In the genomic region with DNA sequence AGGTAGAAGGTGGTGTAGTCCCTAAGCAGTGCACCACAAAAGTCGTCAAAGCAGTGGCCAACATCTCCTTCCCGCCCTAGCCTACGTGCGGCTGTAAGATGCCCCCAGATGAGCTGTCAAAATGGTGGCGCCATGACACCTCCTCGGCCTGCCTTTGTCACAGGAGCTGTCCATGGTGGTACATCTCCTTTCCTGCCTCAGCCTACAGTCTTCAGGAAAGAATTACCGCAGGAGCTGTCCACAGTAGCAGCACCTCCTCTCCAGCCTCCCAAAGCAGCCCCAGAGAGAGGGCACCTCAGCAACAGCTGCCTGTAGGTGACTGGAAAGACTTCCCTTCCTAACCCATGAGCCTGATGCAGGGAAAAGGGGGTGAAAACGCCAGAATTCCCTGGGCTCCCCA, we compare ENCODE assay signal across 18 mouse cellular contexts. TPM values are rescaled to one million over a fixed set of nuclear protein-coding genes. Genes with fewer than 3 reads are reported as not detected.
A peak's percentile ranks its signal among the peaks of the same experiment; 100 is the strongest.
DNase-seq lines count a peak whose midpoint lies in the region; ATAC-seq and TF ChIP-seq lines count a peak whose summit lies in the region.
"Had no signal": no experiment of that assay in that cellular context is flagged by ENCODE, and none has a peak within 500 bp of the region (broad histone marks: within the 10 kb centered on the region; RNA-seq: fewer than 3 reads in every experiment).

No protein-coding gene starts in this region.

- H3K4me1 ChIP-seq in heart, postnatal 0 days (ENCODE audit: control insufficient read depth, insufficient read depth) = no peaks in the 10 kb centered on the region
- peaks cover 0 to 2% of the 10 kb centered on the region in 2 experiments; a peak in 3 of 4 replicates for H3K4me1 ChIP-seq in MEL (ENCODE audit: control insufficient read depth in 1 of 2, insufficient read depth in 2 of 2, low read length in 2 of 2)

- 40% methylated on average over 8 of the region's 8 CpGs for WGBS in heart, postnatal 0 days

- no peak for TF ChIP-seq CTCF in heart, postnatal 0 days (IDR thresholded peaks at IDR 0.05; ENCODE audit: low read depth)
- TF ChIP-seq CTCF in MEL (IDR thresholded peaks at IDR 0.05 in 2 of 3, conservative IDR thresholded peaks at IDR 0.05 in 1 of 3; ENCODE audit: control insufficient read depth in 1 of 3, insufficient read depth in 1 of 3, low read depth in 2 of 3, low read length in 3 of 3, poor library complexity in 1 of 3, severe bottlenecking in 1 of 3) = no peak

- no peaks in the 10 kb centered on the region for H3K27me3 ChIP-seq in heart, postnatal 0 days (ENCODE audit: control insufficient read depth, insufficient read depth, low read length)
- peaks cover 0 to 5% of the 10 kb centered on the region in 2 experiments; a peak in 3 of 4 replicates for H3K27me3 ChIP-seq in MEL (ENCODE audit: control insufficient read depth in 1 of 2, insufficient read depth in 2 of 2, low read length in 2 of 2)
- H3K27me3 ChIP-seq: limb, embryonic 15.5 days; neural tube, embryonic 15.5 days had no signal

- no peak for TF ChIP-seq POLR2A in MEL (IDR thresholded peaks at IDR 0.05; ENCODE audit: control insufficient read depth in 1 of 2, insufficient read depth in 1 of 2, low read depth in 1 of 2, low read length in 2 of 2, poor library complexity in 1 of 2)

- no peaks in the 10 kb centered on the region for H3K9me3 ChIP-seq in heart, postnatal 0 days (replicated peaks; ENCODE audit: control insufficient read depth, low read length)
- H3K9me3 ChIP-seq in MEL (replicated peaks; ENCODE audit: insufficient read depth, low read length) = no peaks in the 10 kb centered on the region
- H3K9me3 ChIP-seq: forebrain, embryonic 10.5 days; limb, embryonic 15.5 days; neural tube, embryonic 15.5 days had no signal

- H3K27ac ChIP-seq in heart, postnatal 0 days (ENCODE audit: low read depth) = no peak overlapping the region
- no peak overlapping the region for H3K27ac ChIP-seq in MEL (ENCODE audit: control insufficient read depth, low read depth, low read length)
- H3K27ac ChIP-seq: forebrain, embryonic 10.5 days; limb, embryonic 15.5 days; neural tube, embryonic 15.5 days had no signal

- DNase-seq in heart, postnatal 0 days (ENCODE audit: low spot score) = no peak
- DNase-seq in heart, postnatal 25 days (ENCODE audit: low spot score) = no peak
- DNase-seq in 416B (ENCODE audit: low read depth) = peak; percentile 64
- peak; percentile 89 for DNase-seq in MEL (ENCODE audit: low read depth, low spot score)
- peak; percentile 46 for DNase-seq in induced T-regulatory cell, adult 2 months (ENCODE audit: low read depth)
- DNase-seq in left cerebral cortex, adult 9 months (ENCODE audit: low spot score in 2 of 2) = no peak
- DNase-seq in right cerebral cortex, postnatal 10 days (ENCODE audit: low spot score in 2 of 2) = no peak
- no peak for DNase-seq in right cerebral cortex, postnatal 25 days
- DNase-seq: heart, adult 18-20 months; heart, postnatal 14 days; thymus, postnatal 36 days had no signal

- TF ChIP-seq RAD21 in MEL (IDR thresholded peaks at IDR 0.05; ENCODE audit: low read depth, low read length) = no peak

- no peak overlapping the region for H3K9ac ChIP-seq in heart, postnatal 0 days (replicated peaks; ENCODE audit: low read depth, low read length)
- no peak overlapping the region for H3K9ac ChIP-seq in MEL (ENCODE audit: control insufficient read depth, low read depth, low read length, poor library complexity, severe bottlenecking)
- H3K9ac ChIP-seq: limb, embryonic 15.5 days; neural tube, embryonic 15.5 days had no signal

- intact Hi-C loops in heart, postnatal 25 days (cut with DNase I) = loop anchor here (10.0 kb wide), 1 partner anchor 223 kb away; no protein-coding TSS in a partner anchor

- H3K4me2 ChIP-seq in heart, postnatal 0 days (ENCODE audit: low read depth, low read length) = no peak overlapping the region
- H3K4me2 ChIP-seq: limb, embryonic 15.5 days; neural tube, embryonic 15.5 days had no signal

- no peak overlapping the region for H3K4me3 ChIP-seq in heart, postnatal 0 days (ENCODE audit: low read depth, low read length)
- no peak overlapping the region for H3K4me3 ChIP-seq in MEL (ENCODE audit: control insufficient read depth in 1 of 2, insufficient read depth in 1 of 2, low read depth in 2 of 2, low read length in 2 of 2)
- H3K4me3 ChIP-seq: forebrain, embryonic 10.5 days; limb, embryonic 15.5 days; neural tube, embryonic 15.5 days had no signal

- no peaks in the 10 kb centered on the region for H3K79me2 ChIP-seq in MEL (ENCODE audit: control insufficient read depth, insufficient read depth, low read length, poor library complexity)

- H3K36me3 ChIP-seq in heart, postnatal 0 days (replicated peaks; ENCODE audit: control insufficient read depth, insufficient read depth, low read length) = peaks cover 5% of the 10 kb centered on the region; the same call in 1 of the 2 replicates
- H3K36me3 ChIP-seq in MEL (ENCODE audit: control insufficient read depth in 1 of 2, insufficient read depth in 2 of 2, low read length in 2 of 2) = no peaks in the 10 kb centered on the region
- H3K36me3 ChIP-seq: neural tube, embryonic 15.5 days had no signal

- ATAC-seq in heart, postnatal 0 days (ENCODE audit: insufficient read depth, low read depth) = peak; percentile 8; the same call in 1 of the 2 replicates
- ATAC-seq: inflammation-experienced regulatory T-cells, adult 6 months had no signal

- no peak for TF ChIP-seq EP300 in heart, postnatal 0 days (IDR thresholded peaks at IDR 0.05; ENCODE audit: low read depth)
- TF ChIP-seq EP300 in MEL (IDR thresholded peaks at IDR 0.05; ENCODE audit: low read depth in 1 of 2, low read length in 2 of 2) = no peak

TF ChIP-seq in MEL, 35 proteins besides CTCF, POLR2A, EP300 and RAD21:
- TF ChIP-seq MAFK (IDR thresholded peaks at IDR 0.05; ENCODE audit: borderline replicate concordance, low read depth, low read length) = no peak
- TF ChIP-seq SIN3A (IDR thresholded peaks at IDR 0.05; ENCODE audit: low read length) = peak; percentile 99
- TF ChIP-seq MXI1 (IDR thresholded peaks at IDR 0.05; ENCODE audit: low read depth, low read length) = peak; percentile 97
TF ChIP-seq in MEL: peak in this region for 2.

RNA-seq across cellular contexts. Expression of a gene that starts 5.4 kb away (rescaled TPM):
- total RNA-seq in heart, postnatal 0 days (2014; rRNA removed; ENCODE audit: low replicate concordance) = 18.9 and 32.0 TPM in 2 replicates
- polyA plus RNA-seq in heart, postnatal 0 days (2015; fragmentation: Nextera tagmentation; extraction: Ambion mirVana) = 8.3 and 8.9 TPM in 2 replicates
- total RNA-seq in heart, postnatal 25 days (2021) = 1 to 10 TPM; 6.8 to 7.2 TPM
- 13.3 and 14.6 TPM in 2 replicates for total RNA-seq in MEL (2012; rRNA removed)
- 10 to 100 TPM in 1 of 2 experiments, not detected in 1; 23.7 TPM for polyA plus RNA-seq in MEL (2012; ENCODE audit: insufficient read depth in 1 of 2, insufficient read length in 2 of 2, low read depth in 1 of 2, low replicate concordance in 2 of 2, missing spikeins in 1 of 2)

RNA-seq across cellular contexts. Expression of a gene that starts 6.1 kb away (rescaled TPM):
- 3.6 and 3.9 TPM in 2 replicates for total RNA-seq in heart, postnatal 0 days (2014; rRNA removed; ENCODE audit: low replicate concordance)
- 4.4 and 5.1 TPM in 2 replicates for polyA plus RNA-seq in heart, postnatal 0 days (2015; fragmentation: Nextera tagmentation; extraction: Ambion mirVana)
- 1 to 10 TPM; 3.3 to 3.4 TPM for total RNA-seq in heart, postnatal 25 days (2021)
- total RNA-seq in MEL (2012; rRNA removed) = 1.2 and 1.5 TPM in 2 replicates
- polyA plus RNA-seq in MEL (2012; ENCODE audit: insufficient read depth in 1 of 2, insufficient read length in 2 of 2, low read depth in 1 of 2, low replicate concordance in 2 of 2, missing spikeins in 1 of 2) = under 1 TPM in 1 of 2 experiments, not detected in 1; 0.96 TPM

RNA-seq across cellular contexts. Expression of a gene that starts 14.9 kb away (rescaled TPM):
- 84.6 and 93.8 TPM in 2 replicates for total RNA-seq in heart, postnatal 0 days (2014; rRNA removed; ENCODE audit: low replicate concordance)
- polyA plus RNA-seq in heart, postnatal 0 days (2015; fragmentation: Nextera tagmentation; extraction: Ambion mirVana) = 97.5 and 112 TPM in 2 replicates
- 10 to 100 TPM; 19.6 to 22.5 TPM for total RNA-seq in heart, postnatal 25 days (2021)
- total RNA-seq in MEL (2012; rRNA removed) = 0.10 TPM in 1 of 2 replicates, not detected in the other
- polyA plus RNA-seq in MEL (2012; ENCODE audit: insufficient read depth in 1 of 2, insufficient read length in 2 of 2, low read depth in 1 of 2, low replicate concordance in 2 of 2, missing spikeins in 1 of 2) = under 1 TPM in 1 of 2 experiments, not detected in 1; 0.21 TPM

RNA-seq across cellular contexts. Expression of a gene that starts 25.6 kb away (rescaled TPM):
- total RNA-seq in heart, postnatal 0 days (2014; rRNA removed; ENCODE audit: low replicate concordance) = 1,202 and 1,223 TPM in 2 replicates
- polyA plus RNA-seq in heart, postnatal 0 days (2015; fragmentation: Nextera tagmentation; extraction: Ambion mirVana) = 3,388 and 3,605 TPM in 2 replicates
- 1,000 to 10,000 TPM; 2,394 to 2,415 TPM for total RNA-seq in heart, postnatal 25 days (2021)
- total RNA-seq in MEL (2012; rRNA removed) = 2.9 and 3.1 TPM in 2 replicates
- polyA plus RNA-seq in MEL (2012; ENCODE audit: insufficient read depth in 1 of 2, insufficient read length in 2 of 2, low read depth in 1 of 2, low replicate concordance in 2 of 2, missing spikeins in 1 of 2) = 10 to 100 TPM in 1 of 2 experiments, not detected in 1; 18.2 TPM
- total RNA-seq: midbrain, postnatal 0 days had no signal
- polyA plus RNA-seq: forebrain, embryonic 10.5 days; stomach, embryonic 14.5 days had no signal

RNA-seq across cellular contexts. Expression of a gene that starts 33.7 kb away (rescaled TPM):
- total RNA-seq in heart, postnatal 0 days (2014; rRNA removed; ENCODE audit: low replicate concordance) = not detected in 2 replicates
- polyA plus RNA-seq in heart, postnatal 0 days (2015; fragmentation: Nextera tagmentation; extraction: Ambion mirVana) = 0.20 and 0.30 TPM in 2 replicates
- total RNA-seq in heart, postnatal 25 days (2021) = not detected
- 0.29 and 0.58 TPM in 2 replicates for total RNA-seq in MEL (2012; rRNA removed)
- polyA plus RNA-seq in MEL (2012; ENCODE audit: insufficient read depth in 1 of 2, insufficient read length in 2 of 2, low read depth in 1 of 2, low replicate concordance in 2 of 2, missing spikeins in 1 of 2) = under 1 TPM in 1 of 2 experiments, not detected in 1; 0.25 TPM
- total RNA-seq: heart, adult 18-20 months; heart, postnatal 14 days; midbrain, postnatal 0 days had no signal
- polyA plus RNA-seq: cortical plate, adult 2 months; forebrain, embryonic 10.5 days; inflammation-experienced regulatory T-cells, adult 6 months; limb, embryonic 15.5 days; midbrain, postnatal 0 days had no signal

Comparison
In these comparisons a context has a peak if more than half of its experiments do, and no peak if none do; other contexts are left out.
1. DNase-seq: peak in 416B (single experiment), MEL (single experiment) and induced T-regulatory cell, adult 2 months (single experiment); none in heart, postnatal 0 days (single experiment), heart, postnatal 25 days (single experiment), left cerebral cortex, adult 9 months (0 of 2), right cerebral cortex, postnatal 10 days (0 of 2) and right cerebral cortex, postnatal 25 days (single experiment).
2. RNA of a gene that starts 14.9 kb away (total RNA-seq): 84.6 to 93.8 TPM in heart, postnatal 0 days and 19.6 to 22.5 TPM in heart, postnatal 25 days; 0.10 TPM in MEL; every median in the first group is over 10 times any median in the second.